17 mouse cellular contexts compared by ENCODE assay signal in genomic region chr2:159057506-159057905, GRCm38 (mm10).
DNase-seq lines count a peak whose midpoint lies in the region; ATAC-seq lines count a peak whose summit lies in the region.
"Had no signal": no experiment of that assay in that cellular context is flagged by ENCODE, and none has a peak within 500 bp of the region (broad histone marks: within the 10 kb centered on the region; RNA-seq: fewer than 3 reads in every experiment).

No protein-coding gene starts in this region.

- H3K4me2 ChIP-seq in heart, embryonic 11.5 days, result no peak overlapping the region
- H3K4me2 ChIP-seq in midbrain, embryonic 11.5 days, result no peak overlapping the region
- no peak overlapping the region for H3K4me2 ChIP-seq in midbrain, embryonic 14.5 days (ENCODE audit: low read length)
- H3K4me2 ChIP-seq: embryonic facial prominence, embryonic 15.5 days; forebrain, embryonic 12.5 days; hindbrain, embryonic 15.5 days; kidney, embryonic 15.5 days; liver, embryonic 11.5 days; neural tube, embryonic 13.5 days had no signal

- no peaks in the 10 kb centered on the region for H3K27me3 ChIP-seq in heart, embryonic 11.5 days (ENCODE audit: control insufficient read depth, insufficient read depth, low read length)
- no peaks in the 10 kb centered on the region for H3K27me3 ChIP-seq in midbrain, embryonic 11.5 days (ENCODE audit: control insufficient read depth, insufficient read depth, low read length)
- H3K27me3 ChIP-seq in midbrain, embryonic 14.5 days (ENCODE audit: control insufficient read depth, insufficient read depth, low read length), result no peaks in the 10 kb centered on the region
- H3K27me3 ChIP-seq: embryonic facial prominence, embryonic 15.5 days; forebrain, embryonic 12.5 days; kidney, embryonic 15.5 days had no signal

- no peak overlapping the region for H3K9ac ChIP-seq in heart, embryonic 11.5 days (ENCODE audit: low read depth, low read length)
- no peak overlapping the region for H3K9ac ChIP-seq in midbrain, embryonic 11.5 days (ENCODE audit: low read length)
- no peak overlapping the region for H3K9ac ChIP-seq in midbrain, embryonic 14.5 days (replicated peaks; ENCODE audit: low read length)
- H3K9ac ChIP-seq: embryonic facial prominence, embryonic 15.5 days; forebrain, embryonic 12.5 days; hindbrain, embryonic 15.5 days; kidney, embryonic 15.5 days; neural tube, embryonic 13.5 days had no signal

- H3K4me1 ChIP-seq in heart, embryonic 11.5 days (ENCODE audit: control insufficient read depth, insufficient read depth, low read length), result 0 out of 2 replicates have a peak, but pooled peaks cover 2% of the 10 kb centered on the region
- no peaks in the 10 kb centered on the region for H3K4me1 ChIP-seq in midbrain, embryonic 11.5 days (ENCODE audit: control insufficient read depth, insufficient read depth, low read length)
- H3K4me1 ChIP-seq in midbrain, embryonic 14.5 days (ENCODE audit: control insufficient read depth, insufficient read depth, low read length), result no peaks in the 10 kb centered on the region
- H3K4me1 ChIP-seq: embryonic facial prominence, embryonic 15.5 days; forebrain, embryonic 12.5 days had no signal

- no peaks in the 10 kb centered on the region for H3K36me3 ChIP-seq in heart, embryonic 11.5 days (ENCODE audit: control insufficient read depth, insufficient read depth, low read length)
- no peaks in the 10 kb centered on the region for H3K36me3 ChIP-seq in midbrain, embryonic 11.5 days (ENCODE audit: control insufficient read depth, insufficient read depth, low read length)
- H3K36me3 ChIP-seq in midbrain, embryonic 14.5 days (ENCODE audit: control insufficient read depth, insufficient read depth, low read length), result no peaks in the 10 kb centered on the region
- H3K36me3 ChIP-seq: embryonic facial prominence, embryonic 15.5 days; forebrain, embryonic 12.5 days; hindbrain, embryonic 15.5 days; kidney, embryonic 15.5 days; neural tube, embryonic 13.5 days had no signal

- no peaks in the 10 kb centered on the region for H3K9me3 ChIP-seq in heart, embryonic 11.5 days (replicated peaks; ENCODE audit: control insufficient read depth, low read length)
- H3K9me3 ChIP-seq in midbrain, embryonic 11.5 days (ENCODE audit: control insufficient read depth, low read length), result no peaks in the 10 kb centered on the region
- H3K9me3 ChIP-seq in midbrain, embryonic 14.5 days (ENCODE audit: control insufficient read depth, low read length), result no peaks in the 10 kb centered on the region
- H3K9me3 ChIP-seq: embryonic facial prominence, embryonic 15.5 days; forebrain, embryonic 12.5 days; hindbrain, embryonic 15.5 days; kidney, embryonic 15.5 days; neural tube, embryonic 13.5 days had no signal

- no peak overlapping the region for H3K27ac ChIP-seq in heart, embryonic 11.5 days (ENCODE audit: low read depth, low read length)
- no peak overlapping the region for H3K27ac ChIP-seq in midbrain, embryonic 11.5 days (ENCODE audit: low read depth, low read length)
- H3K27ac ChIP-seq in midbrain, embryonic 14.5 days (replicated peaks; ENCODE audit: low read depth, low read length), result no peak overlapping the region
- H3K27ac ChIP-seq: embryonic facial prominence, embryonic 15.5 days; forebrain, embryonic 12.5 days; hindbrain, embryonic 15.5 days; kidney, embryonic 15.5 days; macrophage; neural tube, embryonic 13.5 days had no signal

- ATAC-seq in heart, embryonic 11.5 days (replicated peaks; ENCODE audit: insufficient number of reproducible peaks, low FRiP score, low TSS enrichment), result no peak
- ATAC-seq in midbrain, embryonic 11.5 days (ENCODE audit: low FRiP score), result no peak
- ATAC-seq in midbrain, embryonic 14.5 days (ENCODE audit: low FRiP score, low TSS enrichment), result no peak
- ATAC-seq: midbrain, embryonic 16.5 days had no signal

- peak; percentile 36 to 53 for DNase-seq in heart, adult 18-20 months
- peak; percentile 35 for DNase-seq in midbrain, embryonic 11.5 days (ENCODE audit: low spot score, missing footprints)
- no peak for DNase-seq in midbrain, embryonic 14.5 days
- peak; percentile 4 for DNase-seq in heart, adult 8-10 months (ENCODE audit: low spot score)
- DNase-seq in T-cell, adult 2 months (ENCODE audit: low spot score), result no peak
- no peak for DNase-seq in left cerebral cortex, adult 11 months (ENCODE audit: low spot score)
- DNase-seq: cerebellum, adult 18-20 months; right cerebral cortex, adult 18-20 months had no signal

- H3K4me3 ChIP-seq in heart, embryonic 11.5 days (ENCODE audit: low read depth, low read length), result no peak overlapping the region
- no peak overlapping the region for H3K4me3 ChIP-seq in midbrain, embryonic 11.5 days (ENCODE audit: low read depth, low read length)
- H3K4me3 ChIP-seq in midbrain, embryonic 14.5 days (replicated peaks; ENCODE audit: low read depth, low read length), result no peak overlapping the region
- H3K4me3 ChIP-seq: embryonic facial prominence, embryonic 15.5 days; forebrain, embryonic 12.5 days; hindbrain, embryonic 15.5 days; kidney, embryonic 15.5 days; neural tube, embryonic 13.5 days had no signal

- 63% methylated on average over 5 of the region's 5 CpGs for WGBS in heart, embryonic 11.5 days (ENCODE audit: insufficient replicate concordance)
- 75% methylated on average over 5 of the region's 5 CpGs for WGBS in midbrain, embryonic 11.5 days
- 72% methylated on average over 5 of the region's 5 CpGs for WGBS in midbrain, embryonic 14.5 days

Comparison
In these comparisons a context has a peak if more than half of its experiments do, and no peak if none do; other contexts are left out.
1. DNase-seq: peak in heart, adult 18-20 months (2 of 2), midbrain, embryonic 11.5 days (single experiment) and heart, adult 8-10 months (single experiment); none in midbrain, embryonic 14.5 days (single experiment), T-cell, adult 2 months (single experiment) and left cerebral cortex, adult 11 months (single experiment).